Mouse (Mus musculus) ES-Bruce4 (cell line): ENCODE measurements at regions not wholly inside any gene's neighbourhood (a gene's known extent, or its start where the extent isn't known, plus 50 kb on each side); places are given as distances from the start of the nearest gene placed in this dataset.

Source experiments
- H3K27ac ChIP-seq: 2 replicates; pipeline ENCODE4 v1.5.1; 2012; ENCODE audit warnings: low read length, inconsistent platforms; ENCODE audit not compliant: insufficient read depth
- H3K27me3 ChIP-seq: 2 replicates; pipeline ENCODE4 v1.6.1; 2012; ENCODE audit warnings: mild to moderate bottlenecking, low read length, inconsistent platforms; ENCODE audit not compliant: control insufficient read depth, poor library complexity, insufficient read depth, severe bottlenecking
- H3K36me3 ChIP-seq: 2 replicates; pipeline ENCODE4 v1.6.1; 2012; ENCODE audit warnings: inconsistent platforms, mild to moderate bottlenecking, low read length, moderate library complexity; ENCODE audit not compliant: control insufficient read depth, poor library complexity, insufficient read depth, severe bottlenecking
- H3K4me1 ChIP-seq: one replicate; pipeline ENCODE4 v1.8.1; 2011; ENCODE audit warnings: low read length; ENCODE audit not compliant: control insufficient read depth, insufficient read depth
- H3K4me3 ChIP-seq: 2 replicates; pipeline ENCODE4 v1.5.1; 2011; ENCODE audit warnings: low read depth, mild to moderate bottlenecking, low read length
- H3K9ac ChIP-seq: 2 replicates; pipeline ENCODE4 v1.6.1; 2012; ENCODE audit warnings: low read depth, mild to moderate bottlenecking, inconsistent platforms; ENCODE audit not compliant: poor library complexity, severe bottlenecking
- H3K9me3 ChIP-seq: replicated peaks from 2 replicates; pipeline ENCODE4 v1.6.1; 2012; ENCODE audit warnings: mild to moderate bottlenecking, low read length, inconsistent platforms; ENCODE audit not compliant: control insufficient read depth, poor library complexity, insufficient read depth, severe bottlenecking
- CTCF ChIP-seq: IDR thresholded peaks from one replicate; pipeline ENCODE4 v1.8.1; 2011; ENCODE audit warnings: low read depth, low read length
- EP300 ChIP-seq: IDR thresholded peaks from 2 replicates; pipeline ENCODE4 v1.6.1; 2011; ENCODE audit warnings: low read depth, low read length; ENCODE audit not compliant: insufficient read depth
- POLR2A ChIP-seq: IDR thresholded peaks from one replicate; pipeline ENCODE4 v1.8.1; 2011; ENCODE audit warnings: low read length; ENCODE audit not compliant: insufficient read depth

DNA sequence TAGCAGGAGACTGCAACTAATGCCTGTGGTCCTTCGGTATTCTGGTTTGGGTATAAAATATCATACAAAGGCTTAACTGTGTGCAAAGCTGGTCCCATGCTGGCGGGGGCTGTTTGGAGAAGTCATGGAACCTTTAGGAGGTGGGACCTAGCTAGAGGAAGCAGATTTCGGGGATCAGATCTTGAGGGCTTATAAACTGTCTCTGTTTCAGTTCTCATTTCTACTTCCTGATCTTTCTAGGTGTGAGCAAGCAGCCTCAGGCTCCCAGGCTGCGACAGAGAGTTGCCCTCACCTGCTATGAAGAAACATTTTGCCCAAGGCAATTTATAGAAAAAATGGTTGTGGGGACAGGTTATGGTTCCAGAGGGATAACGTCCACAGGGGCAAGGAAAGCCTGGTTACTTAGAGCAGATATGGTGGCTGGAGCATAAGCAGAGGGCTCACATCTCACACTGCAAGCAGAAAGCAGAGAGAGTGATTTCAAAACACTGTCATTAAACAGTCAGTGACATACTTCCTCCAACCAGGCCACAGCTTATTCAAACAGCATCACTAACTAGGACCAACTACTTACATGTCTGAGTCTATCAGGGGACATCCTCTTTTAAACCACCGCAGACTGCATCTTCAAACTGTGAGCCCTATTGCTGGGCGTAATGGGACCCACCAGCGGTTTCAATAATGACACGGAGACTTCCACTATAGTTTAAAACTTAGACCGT, 188.1 kb downstream of the 1500009L16Rik start:
- Histone ChIP-seq H3K36me3 (no peaks in the 10 kb centered on the region), H3K4me1 (no peaks in the 10 kb centered on the region), H3K9me3 (no peaks in the 10 kb centered on the region), H3K27ac (no peak overlapping the region), H3K9ac (no peak overlapping the region), H3K4me3 (no peak overlapping the region), H3K27me3 (no peaks in the 10 kb centered on the region; the same call in 1 of the 2 replicates)
- TF ChIP-seq POLR2A, result no peak
- no peak for TF ChIP-seq CTCF
- TF ChIP-seq EP300, result no peak

DNA sequence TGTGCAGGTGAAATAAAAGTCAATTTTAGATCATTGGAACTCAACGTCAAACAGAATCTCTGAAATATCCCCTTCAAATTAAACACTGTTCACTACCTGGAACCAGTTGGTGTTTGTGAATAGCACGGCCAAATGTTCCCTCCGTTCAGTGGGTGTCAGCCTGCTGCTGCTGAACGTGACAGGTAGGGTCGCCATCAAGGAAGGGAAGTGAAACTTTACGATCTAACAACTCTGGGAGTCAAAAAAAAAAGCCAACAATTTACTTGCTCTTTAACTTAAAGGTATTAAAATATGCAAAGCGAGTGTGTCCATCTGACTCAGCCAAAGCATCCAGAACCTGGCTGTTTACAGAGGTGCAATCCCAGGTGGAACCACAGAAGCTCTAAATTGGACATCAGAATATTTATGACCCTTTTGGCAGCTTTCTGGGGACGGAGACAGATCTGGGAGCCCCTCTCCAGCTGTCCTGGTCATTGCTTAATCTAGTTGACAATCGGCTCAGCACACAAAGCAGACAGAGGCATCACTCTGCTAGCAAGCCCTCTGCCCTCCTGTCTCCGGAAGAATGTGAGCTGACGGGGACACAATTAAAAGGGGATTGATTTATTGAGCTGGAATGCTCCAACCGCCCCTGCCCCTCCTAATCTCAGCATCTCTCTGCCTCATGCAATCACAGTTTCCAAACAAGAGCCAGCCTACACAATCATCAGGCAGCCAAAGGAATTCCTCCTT, 191.9 kb downstream of the 1500009L16Rik start:
- H3K4me3 ChIP-seq, result no peak overlapping the region
- H3K27me3 ChIP-seq, result no peaks in the 10 kb centered on the region; the same call in 1 of the 2 replicates
- H3K9me3 ChIP-seq, result no peaks in the 10 kb centered on the region
- TF ChIP-seq EP300 (no peak), POLR2A (no peak), CTCF (no peak)
- no peaks in the 10 kb centered on the region for H3K4me1 ChIP-seq
- H3K36me3 ChIP-seq, result no peaks in the 10 kb centered on the region
- no peak overlapping the region for H3K9ac ChIP-seq
- H3K27ac ChIP-seq, result no peak overlapping the region

DNA sequence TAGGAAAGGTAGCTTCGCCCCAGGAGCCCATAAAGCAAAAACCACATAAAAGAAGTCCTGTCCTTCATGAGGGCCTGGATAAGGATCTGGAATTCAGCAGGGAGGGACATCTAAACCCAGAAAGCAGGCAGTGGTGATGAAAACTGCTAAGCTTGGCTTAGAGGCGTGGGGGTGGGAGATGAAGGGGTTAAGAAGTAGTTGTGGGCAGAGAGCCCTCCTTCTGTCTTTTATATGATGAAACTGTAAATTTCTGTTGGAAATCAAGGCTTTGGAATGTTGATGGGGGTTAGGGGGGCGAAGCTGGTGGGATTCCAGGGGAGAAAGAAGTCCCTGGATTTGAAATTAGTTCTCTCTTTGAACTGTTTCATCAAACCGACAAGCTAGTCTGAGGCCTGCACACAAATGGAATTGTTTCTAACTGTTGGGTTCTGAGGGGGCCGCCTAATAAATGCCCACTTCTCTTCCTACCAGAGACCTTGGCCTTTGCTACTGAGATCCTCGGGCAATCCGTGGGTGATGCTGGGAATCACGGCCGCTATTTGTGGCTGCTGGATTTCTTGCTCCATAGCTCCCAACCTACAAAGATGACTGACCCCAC, 192.6 kb downstream of the 1500009L16Rik start:
- H3K36me3 ChIP-seq, result no peaks in the 10 kb centered on the region
- no peak overlapping the region for H3K4me3 ChIP-seq
- H3K9me3 ChIP-seq, result no peaks in the 10 kb centered on the region
- no peak overlapping the region for H3K9ac ChIP-seq
- no peak for TF ChIP-seq EP300
- no peak for TF ChIP-seq CTCF
- TF ChIP-seq POLR2A, result no peak
- no peak overlapping the region for H3K27ac ChIP-seq
- no peaks in the 10 kb centered on the region; the same call in 1 of the 2 replicates for H3K27me3 ChIP-seq
- H3K4me1 ChIP-seq, result no peaks in the 10 kb centered on the region

DNA sequence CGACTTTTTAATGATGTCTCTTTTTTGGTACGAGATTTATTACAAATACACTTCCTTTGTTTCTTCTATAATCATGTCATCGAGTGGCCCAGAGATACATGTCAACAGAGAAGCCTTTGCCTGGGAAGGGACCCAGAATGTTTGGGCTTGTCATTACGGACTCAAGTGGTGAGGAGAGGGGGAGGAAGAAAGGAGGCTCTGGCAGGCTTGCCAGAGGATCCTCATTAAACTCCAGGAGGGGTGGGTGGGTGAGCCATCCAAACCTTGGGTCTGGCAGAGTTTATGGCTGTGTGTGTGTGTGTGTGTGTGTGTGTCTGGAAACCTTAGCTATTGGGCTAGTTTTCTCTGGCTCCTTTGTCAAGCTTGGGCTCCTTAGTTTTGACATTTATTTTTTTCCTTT, 204.3 kb downstream of the 1500009L16Rik start:
- Histone ChIP-seq H3K4me1 (no peaks in the 10 kb centered on the region), H3K36me3 (no peaks in the 10 kb centered on the region), H3K27me3 (no peaks in the 10 kb centered on the region), H3K4me3 (no peak overlapping the region), H3K27ac (no peak overlapping the region), H3K9ac (no peak overlapping the region), H3K9me3 (peaks cover 4% of the 10 kb centered on the region; the same call in 1 of the 2 replicates)
- TF ChIP-seq CTCF (no peak), POLR2A (no peak), EP300 (no peak)

DNA sequence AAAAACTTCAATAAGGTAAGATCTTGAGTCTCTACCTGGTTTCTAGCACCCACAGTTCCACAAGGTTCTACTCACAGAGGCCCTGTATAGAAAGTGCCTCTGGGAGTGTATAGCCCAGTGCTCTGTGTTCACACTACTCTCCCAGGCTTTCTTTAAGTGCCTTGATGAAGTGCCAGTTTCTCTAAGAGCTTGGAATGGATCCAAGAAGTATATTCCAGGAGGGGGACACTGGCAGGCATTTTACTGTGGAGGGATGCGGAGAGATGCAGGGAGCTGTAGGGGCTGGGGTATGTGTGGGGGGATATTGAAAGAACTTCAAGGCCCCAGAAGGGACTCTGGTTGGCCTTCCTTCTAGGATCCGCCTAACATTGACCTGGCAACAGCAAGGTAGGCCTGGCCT, 204.9 kb downstream of the 1500009L16Rik start:
- H3K4me3 ChIP-seq, result no peak overlapping the region
- H3K27me3 ChIP-seq, result no peaks in the 10 kb centered on the region
- no peaks in the 10 kb centered on the region for H3K36me3 ChIP-seq
- TF ChIP-seq POLR2A (no peak), EP300 (no peak), CTCF (no peak)
- peaks cover 4% of the 10 kb centered on the region; the same call in 1 of the 2 replicates for H3K9me3 ChIP-seq
- no peak overlapping the region for H3K27ac ChIP-seq
- no peaks in the 10 kb centered on the region for H3K4me1 ChIP-seq
- no peak overlapping the region for H3K9ac ChIP-seq

DNA sequence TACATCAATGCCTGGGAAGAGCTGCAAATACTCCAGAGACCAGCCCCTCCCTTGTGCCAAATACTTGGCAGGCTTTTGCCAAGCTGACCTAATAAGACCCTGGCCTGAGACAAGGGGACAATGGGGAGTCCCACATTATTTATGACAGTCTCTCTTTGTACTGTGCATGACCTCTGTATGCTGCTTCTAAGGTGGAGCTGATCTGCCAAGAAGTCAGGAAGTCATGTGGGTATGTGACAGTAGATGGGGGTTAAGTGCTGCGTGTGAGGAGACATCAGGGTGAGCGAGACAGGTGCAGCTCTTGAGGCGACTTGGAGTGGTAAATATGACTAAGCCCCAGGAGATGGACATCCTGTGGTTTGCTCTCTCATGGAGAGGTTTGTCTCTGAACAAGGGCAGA, 209.1 kb downstream of the 1500009L16Rik start:
- no peak for TF ChIP-seq CTCF
- Histone ChIP-seq H3K4me1 (no peaks in the 10 kb centered on the region), H3K4me3 (no peak overlapping the region), H3K9me3 (no peaks in the 10 kb centered on the region), H3K9ac (no peak overlapping the region), H3K27me3 (no peaks in the 10 kb centered on the region), H3K27ac (no peak overlapping the region), H3K36me3 (no peaks in the 10 kb centered on the region)
